Mouse (Mus musculus): ENCODE data around the gene Tiprl.

Tiprl gene

GRCm38 (mm10) chr1:165200748-165201147, 36.0 kb downstream of the Tiprl start:
- DNase-seq, result no peak

GRCm38 (mm10) chr1:165199639-165200038, 37.2 kb downstream of the Tiprl start:
- no peak for DNase-seq

GRCm38 (mm10) chr1:165198951-165199350, 37.8 kb downstream of the Tiprl start:
- no peak for DNase-seq

- no peak for DNase-seq
Measured at GRCm38 (mm10) chr1:165197875-165198274, 38.9 kb downstream of the Tiprl start.

GRCm38 (mm10) chr1:165195396-165195960, 41.3 kb downstream of the Tiprl start:
- DNase-seq, result no peak

- DNase-seq, result no peak
Measured at GRCm38 (mm10) chr1:165194662-165195013, 42.2 kb downstream of the Tiprl start.

GRCm38 (mm10) chr1:165193880-165194661, 42.7 kb downstream of the Tiprl start, which contains the start of gene Sft2d2:
TSS of gene Sft2d2 (minus strand) at chr1:165194438.
- DNase-seq, result peak; percentile 99

GRCm38 (mm10) chr1:165193426-165193825, 43.4 kb downstream of the Tiprl start:
- DNase-seq, result no peak

- no peak for DNase-seq
Measured at GRCm38 (mm10) chr1:165192714-165193264, 44.0 kb downstream of the Tiprl start.

GRCm38 (mm10) chr1:165192102-165192501, 44.7 kb downstream of the Tiprl start:
- DNase-seq, result no peak

- no peak for DNase-seq
Measured at GRCm38 (mm10) chr1:165191611-165192010, 45.2 kb downstream of the Tiprl start.

GRCm38 (mm10) chr1:165190571-165191273, 46.1 kb downstream of the Tiprl start:
- no peak for DNase-seq

- DNase-seq, result no peak
Measured at GRCm38 (mm10) chr1:165190068-165190467, 46.7 kb downstream of the Tiprl start.

GRCm38 (mm10) chr1:165188806-165189580, 47.8 kb downstream of the Tiprl start:
- peak; percentile 49 for DNase-seq

- peak; percentile 41 for DNase-seq
Measured at GRCm38 (mm10) chr1:165187357-165187756, 49.4 kb downstream of the Tiprl start.

GRCm38 (mm10) chr1:165186491-165186890, 50.3 kb downstream of the Tiprl start:
- peak; percentile 13 for DNase-seq

- no peak for DNase-seq
Measured at GRCm38 (mm10) chr1:165185116-165185515, 51.7 kb downstream of the Tiprl start.

- peak; percentile 1 for DNase-seq
Measured at GRCm38 (mm10) chr1:165184178-165184577, 52.6 kb downstream of the Tiprl start.

GRCm38 (mm10) chr1:165183400-165183799, 53.4 kb downstream of the Tiprl start:
- no peak for DNase-seq

GRCm38 (mm10) chr1:165179321-165179720, 57.5 kb downstream of the Tiprl start:
- DNase-seq, result no peak

GRCm38 (mm10) chr1:165178075-165178474, 58.7 kb downstream of the Tiprl start:
- DNase-seq, result no peak

GRCm38 (mm10) chr1:165174059-165174616, 62.7 kb downstream of the Tiprl start:
- peak; percentile 62 for DNase-seq
